Mouse (Mus musculus) myocyte (in vitro differentiated cells): ENCODE measurements at regions not wholly inside any gene's neighbourhood (a gene's known extent, or its start where the extent isn't known, plus 50 kb on each side); places are given as distances from the start of the nearest gene placed in this dataset.

Source experiments
- CEBPB ChIP-seq: IDR thresholded peaks from 2 replicates; pipeline ENCODE4 v1.6.1; 2011; ENCODE audit warnings: mild to moderate bottlenecking, moderate library complexity; ENCODE audit not compliant: poor library complexity, insufficient read depth, severe bottlenecking
- E2F4 ChIP-seq: IDR thresholded peaks from one replicate; pipeline ENCODE4 v1.6.1; 2011; ENCODE audit warnings: mild to moderate bottlenecking, control low read depth, moderate library complexity; ENCODE audit not compliant: insufficient read depth
- MAX ChIP-seq: IDR thresholded peaks from one replicate; pipeline ENCODE4 v1.6.1; 2011; ENCODE audit warnings: low read depth, mild to moderate bottlenecking, control low read depth
- MYOD1 ChIP-seq, 3 experiments: IDR thresholded peaks; one replicate each; pipeline ENCODE4 v1.6.1; 2011; ENCODE audit warnings: control low read depth in 2 of 3, low read depth in 2 of 3, mild to moderate bottlenecking in 2 of 3, moderate library complexity in 1 of 3; ENCODE audit not compliant: insufficient read length in 2 of 3, control insufficient read depth in 1 of 3
- MYOG ChIP-seq, 3 experiments: IDR thresholded peaks; one replicate each; pipeline ENCODE4 v1.6.1; 2011; ENCODE audit warnings: control low read depth in 2 of 3, low read depth in 2 of 3, mild to moderate bottlenecking in 2 of 3; ENCODE audit not compliant: insufficient read length in 2 of 3, control insufficient read depth in 1 of 3, insufficient read depth in 1 of 3
- POLR2A ChIP-seq: IDR thresholded peaks from one replicate; pipeline ENCODE4 v1.6.1; 2011; ENCODE audit warnings: low read depth, mild to moderate bottlenecking, control low read depth, moderate library complexity; ENCODE audit not compliant: insufficient read length
- POLR2AphosphoS2 ChIP-seq: IDR thresholded peaks from one replicate; pipeline ENCODE4 v1.6.1; 2011; ENCODE audit warnings: low read depth, control low read depth; ENCODE audit not compliant: insufficient read length
- REST ChIP-seq: IDR thresholded peaks from one replicate; pipeline ENCODE4 v1.6.1; 2011; ENCODE audit warnings: mild to moderate bottlenecking, control low read depth, moderate library complexity; ENCODE audit not compliant: insufficient read depth, insufficient read length
- TCF12 ChIP-seq: IDR thresholded peaks from one replicate; pipeline ENCODE4 v1.6.1; 2011; ENCODE audit warnings: mild to moderate bottlenecking, control low read depth; ENCODE audit not compliant: poor library complexity, insufficient read depth, severe bottlenecking
- TCF3 ChIP-seq: IDR thresholded peaks from one replicate; pipeline ENCODE4 v1.6.1; 2011; ENCODE audit warnings: low read depth, control low read depth; ENCODE audit not compliant: insufficient read length
- USF1 ChIP-seq: IDR thresholded peaks from one replicate; pipeline ENCODE4 v1.6.1; 2011; ENCODE audit warnings: low read depth, mild to moderate bottlenecking, control low read depth, moderate library complexity

DNA sequence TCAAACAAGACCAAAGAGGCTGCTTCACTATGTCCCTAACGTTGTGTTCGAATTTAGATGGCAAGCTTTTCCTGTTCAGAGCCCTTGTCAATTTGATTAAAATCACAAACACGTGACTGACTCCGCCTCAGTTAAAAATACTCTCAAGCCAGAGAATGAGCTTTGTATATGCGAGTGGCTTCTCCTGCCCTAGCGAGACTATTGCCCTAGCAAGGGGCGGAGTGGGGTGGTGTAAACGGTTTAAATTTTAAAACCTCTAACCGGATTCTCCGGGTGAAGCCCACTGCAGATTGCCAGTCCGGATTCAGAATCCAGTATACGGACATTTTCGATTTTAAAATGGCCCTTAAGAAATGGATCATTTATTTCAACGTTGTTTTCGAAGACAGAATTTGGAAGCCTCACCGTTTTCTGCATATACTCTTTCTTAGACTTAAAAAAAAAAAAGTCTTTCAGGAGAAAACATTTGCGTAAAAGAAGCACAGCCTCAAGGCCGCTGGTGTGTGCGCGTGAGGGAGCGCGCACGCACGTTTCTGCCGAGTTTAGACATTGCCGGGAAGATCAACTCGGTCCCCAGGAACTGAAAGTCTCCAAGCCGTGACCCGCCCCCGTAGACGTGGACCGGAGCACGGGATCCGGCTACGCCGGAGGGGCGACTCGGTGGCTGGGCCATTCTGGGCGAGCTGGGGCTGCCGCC lies 64.0 kb upstream of the Foxn3 start:
- TF ChIP-seq TCF3 (no peak), POLR2A (no peak), E2F4 (no peak), REST (no peak), CEBPB (no peak), MAX (no peak), POLR2AphosphoS2 (no peak), TCF12 (no peak), MYOG (IDR thresholded peaks at IDR 0.05; ENCODE audit: control insufficient read depth in 1 of 3, insufficient read depth in 1 of 3, insufficient read length in 2 of 3, low read depth in 2 of 3) (no peak), MYOD1 (IDR thresholded peaks at IDR 0.05; ENCODE audit: control insufficient read depth in 1 of 3, insufficient read length in 2 of 3, low read depth in 2 of 3) (no peak), USF1 (no peak)
